In genomic region chr16:91761761-91762160, GRCm38 (mm10) we compare ENCODE assay signal across 23 mouse cellular contexts. TPM values are rescaled to one million over a fixed set of nuclear protein-coding genes. Genes with fewer than 3 reads are reported as not detected.
DNase-seq lines count a peak whose midpoint lies in the region; ATAC-seq and TF ChIP-seq lines count a peak whose summit lies in the region.
"Had no signal": no experiment of that assay in that cellular context is flagged by ENCODE, and none has a peak within 500 bp of the region (broad histone marks: within the 10 kb centered on the region; RNA-seq: fewer than 3 reads in every experiment).

No protein-coding gene starts in this region.

- peaks cover 72% of the 10 kb centered on the region for H3K4me1 ChIP-seq in hindbrain, embryonic 13.5 days (replicated peaks)
- H3K4me1 ChIP-seq in hindbrain, embryonic 11.5 days (replicated peaks; ENCODE audit: control insufficient read depth, insufficient read depth, low read length): peaks cover 5% of the 10 kb centered on the region
- peaks cover 77% of the 10 kb centered on the region for H3K4me1 ChIP-seq in neural tube, embryonic 13.5 days (replicated peaks)
- H3K4me1 ChIP-seq in neural tube, embryonic 15.5 days: peaks cover 62% of the 10 kb centered on the region

- no peak overlapping the region for H3K9ac ChIP-seq in hindbrain, embryonic 13.5 days
- H3K9ac ChIP-seq in hindbrain, embryonic 11.5 days (ENCODE audit: low read depth, low read length): no peak overlapping the region
- no peak overlapping the region for H3K9ac ChIP-seq in neural tube, embryonic 13.5 days
- no peak overlapping the region for H3K9ac ChIP-seq in neural tube, embryonic 15.5 days (replicated peaks)
- H3K9ac ChIP-seq: embryonic facial prominence, embryonic 13.5 days; forebrain, embryonic 12.5 days; heart, embryonic 12.5 days; hindbrain, embryonic 12.5 days had no signal

- H3K79me2 ChIP-seq in myocyte (ENCODE audit: control insufficient read depth, insufficient read depth): peaks cover 71% of the 10 kb centered on the region

- ATAC-seq in hindbrain, embryonic 13.5 days (ENCODE audit: low FRiP score): no peak
- no peak for ATAC-seq in hindbrain, embryonic 11.5 days (ENCODE audit: low FRiP score)
- no peak for ATAC-seq in neural tube, embryonic 13.5 days (ENCODE audit: low read depth)
- no peak for ATAC-seq in neural tube, embryonic 15.5 days (ENCODE audit: low FRiP score)
- ATAC-seq in common myeloid progenitor, adult 5-6 weeks (replicated peaks; ENCODE audit: low read depth, poor library complexity, severe bottlenecking): peak; percentile 51
- ATAC-seq: hindbrain, postnatal 0 days had no signal

- no peaks in the 10 kb centered on the region for H3K27me3 ChIP-seq in hindbrain, embryonic 13.5 days
- H3K27me3 ChIP-seq in hindbrain, embryonic 11.5 days (ENCODE audit: control insufficient read depth, insufficient read depth, low read length): no peaks in the 10 kb centered on the region
- H3K27me3 ChIP-seq in neural tube, embryonic 13.5 days: no peaks in the 10 kb centered on the region
- no peaks in the 10 kb centered on the region for H3K27me3 ChIP-seq in neural tube, embryonic 15.5 days (replicated peaks)
- H3K27me3 ChIP-seq in myocyte (ENCODE audit: control insufficient read depth, insufficient read depth, insufficient read length): no peaks in the 10 kb centered on the region
- H3K27me3 ChIP-seq: embryonic facial prominence, embryonic 13.5 days; forebrain, embryonic 12.5 days; heart, embryonic 12.5 days; hindbrain, embryonic 12.5 days; Patski had no signal

- H3ac ChIP-seq in myocyte (ENCODE audit: control insufficient read depth, insufficient read length): no peak overlapping the region

- DNase-seq in hindbrain, embryonic 11.5 days (ENCODE audit: low spot score): no peak
- DNase-seq in heart, adult 18-20 months: no peak
- DNase-seq in right cerebral cortex, postnatal 14 days: no peak
- DNase-seq: adrenal gland, adult 8-10 months; adrenal gland, postnatal 36 days; cerebellum, adult 11 months; cerebellum, adult 8-10 months; gastrocnemius, postnatal 25 days; heart, adult 2 months; heart, postnatal 36 days; kidney, adult 11 months had no signal

- H3K4me3 ChIP-seq in hindbrain, embryonic 13.5 days: no peak overlapping the region
- H3K4me3 ChIP-seq in hindbrain, embryonic 11.5 days (ENCODE audit: low read depth, low read length): no peak overlapping the region
- no peak overlapping the region for H3K4me3 ChIP-seq in neural tube, embryonic 13.5 days
- H3K4me3 ChIP-seq in neural tube, embryonic 15.5 days (replicated peaks): no peak overlapping the region
- H3K4me3 ChIP-seq in myocyte: no peak overlapping the region
- H3K4me3 ChIP-seq: embryonic facial prominence, embryonic 13.5 days; forebrain, embryonic 12.5 days; heart, adult 2 months; heart, embryonic 12.5 days; hindbrain, embryonic 12.5 days had no signal

- WGBS in hindbrain, embryonic 13.5 days: 79% methylated on average over 3 of the region's 3 CpGs
- 84% methylated on average over 3 of the region's 3 CpGs for WGBS in hindbrain, embryonic 11.5 days
- 85% methylated on average over 3 of the region's 3 CpGs for WGBS in neural tube, embryonic 13.5 days
- 89% methylated on average over 3 of the region's 3 CpGs for WGBS in neural tube, embryonic 15.5 days

- H3K36me3 ChIP-seq in hindbrain, embryonic 13.5 days: no peaks in the 10 kb centered on the region
- no peaks in the 10 kb centered on the region for H3K36me3 ChIP-seq in hindbrain, embryonic 11.5 days (ENCODE audit: control insufficient read depth, insufficient read depth, low read length)
- no peaks in the 10 kb centered on the region for H3K36me3 ChIP-seq in neural tube, embryonic 13.5 days
- no peaks in the 10 kb centered on the region for H3K36me3 ChIP-seq in neural tube, embryonic 15.5 days
- H3K36me3 ChIP-seq in myocyte (ENCODE audit: control insufficient read depth, insufficient read depth): no peaks in the 10 kb centered on the region
- H3K36me3 ChIP-seq: forebrain, embryonic 12.5 days; heart, embryonic 12.5 days had no signal

- H3K9me3 ChIP-seq in hindbrain, embryonic 13.5 days: no peaks in the 10 kb centered on the region
- no peaks in the 10 kb centered on the region for H3K9me3 ChIP-seq in hindbrain, embryonic 11.5 days (ENCODE audit: control insufficient read depth, low read length)
- H3K9me3 ChIP-seq in neural tube, embryonic 13.5 days: no peaks in the 10 kb centered on the region
- no peaks in the 10 kb centered on the region for H3K9me3 ChIP-seq in neural tube, embryonic 15.5 days (replicated peaks)
- H3K9me3 ChIP-seq: embryonic facial prominence, embryonic 13.5 days; forebrain, embryonic 12.5 days; G1E; heart, embryonic 12.5 days; hindbrain, embryonic 12.5 days had no signal

- peak overlapping the region; percentile 10; the same call in 1 of the 2 replicates for H3K27ac ChIP-seq in hindbrain, embryonic 13.5 days
- H3K27ac ChIP-seq in hindbrain, embryonic 11.5 days (ENCODE audit: low read depth, low read length): no peak overlapping the region
- H3K27ac ChIP-seq in neural tube, embryonic 13.5 days (replicated peaks): 0 out of 2 replicates have a peak overlapping the region, but pooled peaks have one; percentile 63
- H3K27ac ChIP-seq in neural tube, embryonic 15.5 days (replicated peaks): no peak overlapping the region
- H3K27ac ChIP-seq: embryonic facial prominence, embryonic 13.5 days; forebrain, embryonic 12.5 days; heart, adult 2 months; hindbrain, embryonic 12.5 days; hindbrain, postnatal 0 days had no signal

- no peak overlapping the region for H3K4me2 ChIP-seq in hindbrain, embryonic 13.5 days
- H3K4me2 ChIP-seq in hindbrain, embryonic 11.5 days (replicated peaks; ENCODE audit: low read depth, low read length): no peak overlapping the region
- no peak overlapping the region for H3K4me2 ChIP-seq in neural tube, embryonic 13.5 days
- H3K4me2 ChIP-seq in neural tube, embryonic 15.5 days: no peak overlapping the region
- H3K4me2 ChIP-seq in myocyte (ENCODE audit: low read depth): peak overlapping the region; percentile 76
- H3K4me2 ChIP-seq: embryonic facial prominence, embryonic 13.5 days; forebrain, embryonic 12.5 days; heart, embryonic 12.5 days; hindbrain, embryonic 12.5 days had no signal

- no peak for TF ChIP-seq POLR2A in myocyte (IDR thresholded peaks at IDR 0.05; ENCODE audit: insufficient read length, low read depth)

TF ChIP-seq in myocyte, 11 proteins besides CTCF, POLR2A, EP300 and RAD21:
- no peak for TF ChIP-seq CEBPB (IDR thresholded peaks at IDR 0.05; ENCODE audit: insufficient read depth, poor library complexity, severe bottlenecking)
- TF ChIP-seq SRF (IDR thresholded peaks at IDR 0.05; ENCODE audit: control insufficient read depth, insufficient read length, low read depth): no peak
- no peak for TF ChIP-seq REST (IDR thresholded peaks at IDR 0.05; ENCODE audit: insufficient read depth, insufficient read length)
- no peak for TF ChIP-seq TCF3 (IDR thresholded peaks at IDR 0.05; ENCODE audit: insufficient read length, low read depth)
- no peak for TF ChIP-seq POLR2AphosphoS2 (IDR thresholded peaks at IDR 0.05; ENCODE audit: insufficient read length, low read depth)
- TF ChIP-seq E2F4 (IDR thresholded peaks at IDR 0.05; ENCODE audit: insufficient read depth): no peak
- TF ChIP-seq TCF12 (IDR thresholded peaks at IDR 0.05; ENCODE audit: insufficient read depth, poor library complexity, severe bottlenecking): no peak

RNA-seq across cellular contexts. Expression of gene Itsn1, which starts 32.7 kb away (rescaled TPM):
- 54.8 and 55.2 TPM in 2 replicates for polyA plus RNA-seq in hindbrain, embryonic 13.5 days (2015; fragmentation: Nextera tagmentation; extraction: Ambion mirVana)
- 61.1 and 61.7 TPM in 2 replicates for polyA plus RNA-seq in hindbrain, embryonic 11.5 days (2014; fragmentation: Nextera tagmentation; extraction: Ambion mirVana)
- 60.4 and 62.5 TPM in 2 replicates for polyA plus RNA-seq in neural tube, embryonic 13.5 days (2015; fragmentation: Nextera tagmentation; extraction: Ambion mirVana)
- 44.5 and 48.6 TPM in 2 replicates for polyA plus RNA-seq in neural tube, embryonic 15.5 days (2015; fragmentation: Nextera tagmentation; extraction: Ambion mirVana)
- total RNA-seq in common myeloid progenitor, adult 5-6 weeks (2017): 10.7 and 16.6 TPM in 2 replicates
- polyA plus RNA-seq in myocyte (2012; fragmentation: generic; extraction: Trizol): 27.5 TPM
- total RNA-seq in heart, adult 18-20 months (2021): 10 to 100 TPM; 50.2 to 53.6 TPM

RNA-seq across cellular contexts. Expression of gene Cryzl1, which starts 33.0 kb away (rescaled TPM):
- 95.5 and 97.1 TPM in 2 replicates for polyA plus RNA-seq in hindbrain, embryonic 13.5 days (2015; fragmentation: Nextera tagmentation; extraction: Ambion mirVana)
- polyA plus RNA-seq in hindbrain, embryonic 11.5 days (2014; fragmentation: Nextera tagmentation; extraction: Ambion mirVana): 75.6 and 93.4 TPM in 2 replicates
- polyA plus RNA-seq in neural tube, embryonic 13.5 days (2015; fragmentation: Nextera tagmentation; extraction: Ambion mirVana): 91.5 and 93.0 TPM in 2 replicates
- 98.8 and 113 TPM in 2 replicates for polyA plus RNA-seq in neural tube, embryonic 15.5 days (2015; fragmentation: Nextera tagmentation; extraction: Ambion mirVana)
- total RNA-seq in common myeloid progenitor, adult 5-6 weeks (2017): 93.2 and 100 TPM in 2 replicates
- polyA plus RNA-seq in myocyte (2012; fragmentation: generic; extraction: Trizol): 27.6 TPM
- total RNA-seq in heart, adult 18-20 months (2021): 10 to 100 TPM; 23.0 to 25.0 TPM

Comparison
In these comparisons a context has a peak if more than half of its experiments do, and no peak if none do; other contexts are left out.
1. H3K27ac ChIP-seq: peak in hindbrain, embryonic 13.5 days (single experiment) and neural tube, embryonic 13.5 days (single experiment); none in hindbrain, embryonic 11.5 days (single experiment) and neural tube, embryonic 15.5 days (single experiment).